Mouse (Mus musculus) forebrain, embryonic 12.5 days (tissue): ENCODE measurements at regions not wholly inside any gene's neighbourhood (a gene's known extent, or its start where the extent isn't known, plus 50 kb on each side); places are given as distances from the start of the nearest gene placed in this dataset.

Source experiments
- ATAC-seq: fragments of 200-750 bp; cut with Nextera tagmentation; 2 replicates; pipeline ENCODE4 v1.8.0; 2017; ENCODE audit warnings: moderate TSS enrichment; ENCODE audit not compliant: low FRiP score
- H3K27ac ChIP-seq: fragments of 300-500 bp; sonication (generic); 2 replicates; pipeline ENCODE4 v1.5.1; 2016; ENCODE audit warnings: mild to moderate bottlenecking
- H3K27me3 ChIP-seq: fragments of 300-500 bp; sonication (generic); 2 replicates; pipeline ENCODE4 v1.6.1; 2016; ENCODE audit warnings: mild to moderate bottlenecking
- H3K36me3 ChIP-seq: fragments of 300-500 bp; sonication (generic); replicated peaks from 2 replicates; pipeline ENCODE4 v1.6.1; 2016; ENCODE audit warnings: mild to moderate bottlenecking
- H3K4me1 ChIP-seq: fragments of 300-500 bp; sonication (generic); 2 replicates; pipeline ENCODE4 v1.6.1; 2016
- H3K4me2 ChIP-seq: fragments of 300-500 bp; sonication (generic); 2 replicates; pipeline ENCODE4 v1.6.1; 2016; ENCODE audit warnings: mild to moderate bottlenecking, moderate library complexity
- H3K4me3 ChIP-seq: fragments of 300-500 bp; sonication (generic); replicated peaks from 2 replicates; pipeline ENCODE4 v1.5.1; 2016; ENCODE audit warnings: mild to moderate bottlenecking
- H3K9ac ChIP-seq: fragments of 300-500 bp; sonication (generic); 2 replicates; pipeline ENCODE4 v1.6.1; 2016; ENCODE audit warnings: mild to moderate bottlenecking
- H3K9me3 ChIP-seq: fragments of 300-500 bp; sonication (generic); 2 replicates; pipeline ENCODE4 v1.6.1; 2016
- WGBS: fragments of 180-500 bp; shearing (Covaris S2); methylation state at CpG from one replicate; pipeline ENCODE4 v1.1.7; 2016; 5-methylcytosine and 5-hydroxymethylcytosine counted together

GRCm38 (mm10) chr11:82518691-82519090, 130.0 kb downstream of the Tmem132e start:
- Histone ChIP-seq H3K9ac (no peak overlapping the region), H3K36me3 (no peaks in the 10 kb centered on the region), H3K27me3 (no peaks in the 10 kb centered on the region), H3K9me3 (no peaks in the 10 kb centered on the region), H3K4me1 (peaks cover 18% of the 10 kb centered on the region), H3K4me2 (no peak overlapping the region), H3K27ac (no peak overlapping the region), H3K4me3 (no peak overlapping the region)
- WGBS, result 34% methylated on average over 6 of the region's 6 CpGs
- ATAC-seq, result no peak

GRCm38 (mm10) chr11:82514526-82515144, 125.9 kb downstream of the Tmem132e start:
- H3K4me2 ChIP-seq, result no peak overlapping the region
- no peaks in the 10 kb centered on the region for H3K36me3 ChIP-seq
- WGBS, result 87% methylated on average over 4 of the region's 4 CpGs
- H3K4me1 ChIP-seq, result peaks cover 6% of the 10 kb centered on the region
- no peak overlapping the region for H3K9ac ChIP-seq
- H3K4me3 ChIP-seq, result no peak overlapping the region
- H3K9me3 ChIP-seq, result no peaks in the 10 kb centered on the region
- ATAC-seq, result no peak
- no peaks in the 10 kb centered on the region for H3K27me3 ChIP-seq
- H3K27ac ChIP-seq, result no peak overlapping the region

- Histone ChIP-seq H3K9me3 (no peaks in the 10 kb centered on the region), H3K27ac (no peak overlapping the region), H3K4me1 (peaks cover 12% of the 10 kb centered on the region), H3K9ac (no peak overlapping the region), H3K4me2 (peak overlapping the region; percentile 39), H3K36me3 (no peaks in the 10 kb centered on the region), H3K4me3 (no peak overlapping the region), H3K27me3 (no peaks in the 10 kb centered on the region)
- WGBS, result 7% methylated on average over 13 of the region's 13 CpGs
- ATAC-seq, result no peak
Observed at GRCm38 (mm10) chr11:82508564-82508963, 119.9 kb downstream of the Tmem132e start.
